Mouse (Mus musculus): Measurements from ENCODE around the gene E2f2. TPM values are rescaled to one million over a fixed set of nuclear protein-coding genes. Genes with fewer than 3 reads are reported as not detected.

E2f2 gene
- total RNA-seq (2021): 4.1 and 4.8 TPM in 2 replicates
- long read RNA-seq, full-length matches to known transcripts: 1 of 4 reads
- long read RNA-seq, partial matches to known transcripts: 2 of 4 reads
- long read RNA-seq, other reads (novel, unspliced or antisense): 1 of 4 reads

DNA sequence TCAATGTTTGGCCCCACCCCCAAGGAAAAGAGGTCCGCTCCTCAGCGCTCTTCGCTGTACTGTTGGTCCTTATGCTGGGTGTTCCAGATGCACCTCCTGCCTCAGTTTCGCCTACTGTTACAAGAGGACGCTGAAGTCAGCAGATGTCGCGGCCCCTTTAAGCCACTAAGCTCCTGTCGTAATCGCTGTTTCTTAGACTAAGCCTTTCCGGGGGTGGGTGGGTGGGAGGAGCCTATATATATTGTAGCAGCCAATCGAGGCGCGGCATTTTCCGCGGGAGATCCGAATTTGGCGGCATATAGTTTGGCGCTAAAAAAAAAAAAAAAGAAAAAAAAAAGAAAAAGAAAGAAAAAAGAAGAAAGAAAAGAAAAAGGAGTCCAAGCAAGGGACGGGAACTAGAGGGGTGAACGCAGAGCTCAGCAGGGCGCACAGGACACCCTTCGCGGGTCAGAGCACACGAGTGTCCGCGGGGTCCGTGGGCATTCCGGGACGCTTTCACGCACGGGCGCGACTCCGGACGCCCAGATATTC, at the start of gene E2f2:
TSS of gene E2f2 (plus strand) at position 384 of the 531 bp plus-strand sequence.
- DNase-seq: peak; percentile 75

DNA sequence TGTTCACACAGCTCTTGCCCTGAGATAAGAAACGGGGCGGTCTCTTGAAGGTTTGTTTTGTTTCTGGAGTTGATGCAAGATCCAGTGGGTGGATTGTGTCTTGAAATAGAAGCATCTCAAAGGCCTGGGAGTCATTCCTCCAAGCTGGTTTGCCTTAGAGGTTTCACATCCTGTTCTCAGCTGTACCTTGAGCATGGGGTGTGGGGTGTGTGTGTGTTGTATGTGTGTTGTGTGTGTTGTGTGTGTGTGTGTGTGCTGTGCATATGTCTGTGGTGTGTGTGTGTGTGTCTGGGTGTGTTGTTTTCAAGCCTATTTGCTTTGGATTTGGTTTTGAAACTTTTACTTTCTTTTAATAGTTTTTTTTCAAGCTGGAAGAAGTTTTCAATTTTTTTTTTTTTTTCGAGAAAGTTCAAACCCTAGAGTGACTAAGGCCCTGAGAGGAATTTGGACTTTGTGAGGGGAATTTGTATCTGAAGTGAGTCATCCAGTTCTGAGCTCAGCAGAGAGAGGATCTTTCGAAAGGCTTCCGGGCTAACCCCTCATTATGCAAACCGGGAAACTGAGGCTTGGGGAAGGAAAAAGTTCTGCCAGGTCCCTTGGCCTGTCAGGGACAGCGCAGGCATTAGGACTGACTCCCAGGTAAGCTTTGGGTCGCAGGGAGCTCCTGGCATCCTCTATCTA, 48.9 kb upstream of the E2f2 start:
- no peak for DNase-seq

DNA sequence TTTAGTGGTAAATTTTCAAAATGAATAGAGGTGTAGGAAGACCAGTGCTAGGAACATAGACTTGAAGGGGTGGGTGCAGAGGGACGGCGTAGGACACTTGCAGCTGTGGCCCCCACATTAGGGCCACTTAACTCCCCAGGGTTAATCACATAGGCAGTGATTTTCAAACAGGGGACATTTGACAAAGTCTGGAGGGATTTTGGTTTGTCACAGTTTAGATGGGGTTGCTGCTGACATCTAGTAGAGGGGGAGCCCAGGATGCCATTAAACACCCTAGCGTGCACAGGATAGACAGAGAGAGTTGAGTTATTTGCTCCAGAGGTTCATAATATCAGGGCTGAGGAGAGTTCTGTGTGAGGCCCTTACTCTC, 48.4 kb upstream of the E2f2 start:
- DNase-seq: no peak

DNA sequence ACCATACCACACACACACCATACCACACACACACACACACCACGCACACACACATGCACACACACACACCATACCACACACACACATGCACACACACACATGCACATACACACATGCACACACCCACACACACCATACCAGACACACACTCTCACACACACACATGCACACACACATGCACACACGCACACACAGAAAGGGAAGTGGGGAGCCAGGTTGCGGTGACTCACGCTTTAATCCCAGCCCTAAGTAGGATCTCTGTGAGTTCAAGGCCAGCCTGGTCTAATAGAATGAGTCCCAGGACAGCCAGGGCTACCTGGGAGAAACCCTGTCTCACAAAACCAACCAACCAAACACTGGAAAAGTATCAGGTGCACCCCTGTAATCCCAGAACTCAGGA, 47.6 kb upstream of the E2f2 start:
- DNase-seq: no peak

DNA sequence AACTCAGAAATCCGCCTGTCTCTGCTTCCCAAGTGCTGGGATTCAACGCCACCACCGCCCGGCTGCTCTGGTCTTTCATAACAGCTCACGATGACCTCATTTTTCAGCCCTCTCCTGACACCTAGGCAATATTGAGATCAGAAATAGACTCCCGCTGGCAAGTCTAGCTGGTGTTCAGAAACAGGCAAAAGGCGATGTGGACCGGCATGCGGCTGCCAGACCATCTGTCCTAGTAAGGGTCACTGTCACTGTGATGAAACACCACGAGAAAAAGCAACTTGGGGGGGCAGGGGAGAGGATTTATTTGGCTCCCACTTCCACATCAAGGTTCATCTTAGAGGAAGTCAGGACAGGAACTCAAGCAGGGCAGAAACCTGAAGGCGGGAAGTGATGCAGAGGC, 46.7 kb upstream of the E2f2 start:
- DNase-seq: no peak

DNA sequence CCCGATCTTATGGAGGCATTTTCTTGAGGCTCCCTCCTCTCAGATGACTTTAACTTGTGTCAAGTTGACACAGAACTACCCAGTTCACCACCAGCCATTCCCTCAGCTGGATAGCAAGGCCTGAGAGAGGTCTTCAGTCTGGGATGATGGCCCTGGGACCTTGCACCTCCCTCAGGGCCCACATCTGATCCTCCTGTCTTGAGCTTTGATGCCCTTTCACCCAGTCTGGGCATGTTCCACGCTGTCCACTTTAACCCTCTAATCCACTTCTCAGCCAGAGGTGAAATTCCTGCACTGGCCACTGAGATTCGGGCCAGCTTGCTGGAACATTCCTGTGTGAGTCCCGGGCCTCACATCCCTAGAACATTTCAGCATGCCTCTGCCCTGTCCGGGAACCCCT, 46.2 kb upstream of the E2f2 start:
- no peak for DNase-seq

DNA sequence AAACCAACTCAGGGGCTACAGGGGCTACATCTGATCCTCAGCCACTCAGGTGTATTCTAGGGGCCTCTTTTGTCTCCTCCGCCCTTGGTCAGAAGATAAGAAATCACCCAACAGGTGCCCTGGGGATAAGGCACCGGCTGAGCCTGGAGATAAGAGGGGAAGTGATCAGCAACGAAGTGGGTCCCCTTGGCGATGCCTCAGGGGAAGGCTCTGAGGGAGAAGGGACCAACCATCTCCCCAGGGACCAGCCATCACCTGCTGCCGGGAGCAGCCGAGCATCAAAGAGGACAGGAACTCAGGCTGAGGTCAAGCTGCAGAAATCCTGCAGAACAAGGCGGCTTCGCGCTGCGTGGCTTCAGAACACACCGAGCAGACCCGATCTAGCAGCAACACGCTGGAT, 44.5 kb upstream of the E2f2 start:
- no peak for DNase-seq

DNA sequence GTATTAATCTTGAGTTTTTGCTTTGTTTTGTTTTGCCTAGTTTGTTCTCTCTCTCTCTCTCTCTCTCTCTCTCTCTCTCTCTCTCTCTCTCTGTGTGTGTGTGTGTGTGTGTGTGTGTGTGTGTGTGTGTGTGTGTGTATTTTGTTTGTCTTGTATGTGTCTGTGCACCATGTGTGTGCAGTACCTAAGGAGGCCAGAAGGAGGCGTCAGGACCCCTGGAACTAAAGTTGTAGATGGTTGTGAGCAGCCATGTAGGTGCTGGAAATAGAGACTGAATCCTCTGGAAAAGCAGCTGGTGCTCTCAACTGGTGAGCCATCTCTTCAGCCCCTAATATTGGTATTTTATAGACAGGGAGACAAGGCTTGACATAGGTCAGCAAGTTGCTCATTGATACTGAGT, 42.4 kb upstream of the E2f2 start:
- no peak for DNase-seq

DNA sequence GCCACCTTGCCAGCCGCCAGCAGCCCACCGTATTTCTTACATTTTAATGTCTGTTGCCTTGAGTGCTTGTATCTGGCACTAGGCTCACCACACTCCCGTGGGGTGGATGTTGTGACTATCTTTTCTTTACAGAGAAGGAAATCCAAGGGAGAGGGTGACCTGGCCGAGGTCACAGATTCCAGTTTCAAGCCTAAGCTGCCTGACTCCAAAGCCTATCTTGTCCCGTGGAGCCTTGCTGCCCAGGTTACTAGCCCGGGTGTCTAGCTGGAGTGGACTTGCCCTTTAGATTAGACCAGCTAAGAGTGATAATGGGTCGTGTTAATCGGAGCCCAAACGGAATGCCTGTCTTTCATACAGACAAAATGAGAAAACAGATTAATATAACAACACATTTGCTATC, 38.4 kb upstream of the E2f2 start:
- no peak for DNase-seq

DNA sequence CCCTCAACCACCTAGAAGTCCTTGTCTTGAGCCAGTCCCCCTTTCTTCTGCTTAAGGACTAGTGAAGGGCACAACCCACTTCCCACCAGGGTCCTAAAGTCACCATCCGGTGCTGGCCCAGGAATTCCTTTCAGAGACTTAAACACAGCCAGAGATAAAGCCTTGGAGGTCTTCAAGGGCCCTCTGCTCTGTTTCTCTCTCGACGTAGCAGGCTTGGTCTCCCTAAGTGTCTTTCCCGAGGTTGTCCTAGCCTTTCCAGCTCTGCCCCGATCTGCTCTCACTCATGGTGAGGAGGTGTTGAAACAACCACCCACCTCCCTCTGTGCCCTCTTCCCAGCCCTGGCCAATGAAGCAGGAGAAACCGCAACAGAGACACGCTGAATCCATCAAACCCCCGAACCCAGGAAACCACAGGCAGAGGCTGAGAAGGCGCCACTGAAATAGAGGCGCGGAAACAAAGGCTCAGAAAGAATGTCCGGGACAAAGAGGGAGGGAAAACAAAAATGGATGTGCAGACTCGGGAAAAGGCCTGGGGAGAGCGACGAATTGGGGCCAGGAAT, 37.7 kb upstream of the E2f2 start:
- no peak for DNase-seq

DNA sequence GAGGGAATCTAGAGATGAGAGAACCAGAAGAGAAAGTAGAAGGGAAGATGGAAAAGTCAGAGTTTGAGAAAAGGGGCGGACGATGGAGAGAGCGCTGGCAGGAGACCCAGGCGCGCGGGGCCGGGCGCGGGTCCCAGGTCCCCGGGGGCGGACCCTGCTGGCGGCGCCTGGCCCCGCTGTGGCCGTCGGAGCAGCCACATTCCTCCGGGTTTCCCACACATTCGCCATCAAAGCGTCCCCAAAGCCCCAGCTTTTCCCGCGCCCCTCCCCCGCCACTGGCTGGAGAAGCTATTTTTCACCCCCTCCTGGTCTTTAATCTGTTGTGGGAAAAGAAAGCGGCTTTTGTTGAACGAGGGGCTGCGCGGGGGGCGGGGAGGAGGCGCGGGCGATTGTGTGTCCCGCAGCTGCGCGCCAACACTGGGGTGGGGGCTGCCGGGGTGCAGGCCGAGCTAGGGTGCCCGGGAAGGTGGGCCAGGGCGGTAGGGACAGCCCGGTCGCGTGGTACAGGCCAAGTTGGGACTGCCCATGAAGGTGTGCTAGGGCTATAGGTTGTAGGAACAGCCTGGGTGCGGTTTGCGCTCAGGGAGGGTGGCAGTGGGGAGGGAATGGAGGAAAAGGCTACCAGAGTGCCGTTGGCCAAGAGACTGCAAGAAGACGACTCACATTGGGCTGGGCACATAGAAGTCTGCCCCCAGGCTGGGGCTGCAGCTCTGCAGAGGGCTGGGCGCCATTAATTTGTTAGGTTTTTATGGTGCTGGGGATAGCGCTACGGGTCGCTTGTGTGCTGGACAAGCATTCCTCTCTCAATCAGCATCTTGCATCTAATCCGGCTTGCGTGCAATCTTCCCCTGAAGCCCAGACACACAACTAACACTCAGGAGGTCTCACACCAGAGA, 37.0 kb upstream of the E2f2 start:
- DNase-seq: peak; percentile 42

DNA sequence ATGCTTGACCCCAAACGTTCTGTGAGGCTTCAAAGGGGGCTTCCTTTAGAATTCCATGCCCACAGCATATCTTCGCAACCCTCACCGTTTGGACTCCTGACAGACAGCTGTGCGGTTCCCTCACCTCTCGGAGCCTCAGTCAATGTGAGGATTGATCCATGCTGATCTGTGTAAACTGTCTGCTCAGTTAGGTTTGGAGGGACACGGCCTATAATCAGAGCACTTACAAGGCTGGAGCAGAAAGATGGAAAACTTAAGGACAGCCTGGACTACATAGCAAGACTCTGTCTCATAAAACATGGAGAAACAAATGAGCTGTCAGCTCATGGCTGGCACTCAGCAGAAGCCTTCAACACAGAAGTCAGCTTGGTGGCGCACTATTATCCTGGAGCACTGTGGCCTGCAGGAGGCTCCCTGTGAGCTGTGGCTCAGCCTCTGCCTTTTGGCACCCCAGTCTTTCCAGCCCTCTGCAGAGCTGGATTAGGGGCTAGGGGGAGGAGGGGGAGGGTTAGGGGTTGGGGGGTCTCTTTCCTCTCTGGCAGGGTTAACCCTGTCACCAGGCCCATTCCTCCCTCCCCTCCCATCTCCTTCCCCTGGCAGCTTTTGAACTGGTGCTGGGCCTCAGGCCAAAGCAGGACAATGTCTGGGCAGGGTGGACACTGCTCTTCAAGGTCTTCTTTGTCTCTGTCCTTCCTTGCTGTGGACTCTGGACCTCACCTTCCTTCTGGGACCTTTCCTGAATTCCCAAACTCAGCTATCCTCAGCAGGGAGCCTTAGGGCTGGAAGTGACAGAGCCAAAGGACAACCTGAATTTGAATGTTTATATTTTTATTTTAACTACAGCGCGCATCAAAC, 36.1 kb upstream of the E2f2 start:
- no peak for DNase-seq

DNA sequence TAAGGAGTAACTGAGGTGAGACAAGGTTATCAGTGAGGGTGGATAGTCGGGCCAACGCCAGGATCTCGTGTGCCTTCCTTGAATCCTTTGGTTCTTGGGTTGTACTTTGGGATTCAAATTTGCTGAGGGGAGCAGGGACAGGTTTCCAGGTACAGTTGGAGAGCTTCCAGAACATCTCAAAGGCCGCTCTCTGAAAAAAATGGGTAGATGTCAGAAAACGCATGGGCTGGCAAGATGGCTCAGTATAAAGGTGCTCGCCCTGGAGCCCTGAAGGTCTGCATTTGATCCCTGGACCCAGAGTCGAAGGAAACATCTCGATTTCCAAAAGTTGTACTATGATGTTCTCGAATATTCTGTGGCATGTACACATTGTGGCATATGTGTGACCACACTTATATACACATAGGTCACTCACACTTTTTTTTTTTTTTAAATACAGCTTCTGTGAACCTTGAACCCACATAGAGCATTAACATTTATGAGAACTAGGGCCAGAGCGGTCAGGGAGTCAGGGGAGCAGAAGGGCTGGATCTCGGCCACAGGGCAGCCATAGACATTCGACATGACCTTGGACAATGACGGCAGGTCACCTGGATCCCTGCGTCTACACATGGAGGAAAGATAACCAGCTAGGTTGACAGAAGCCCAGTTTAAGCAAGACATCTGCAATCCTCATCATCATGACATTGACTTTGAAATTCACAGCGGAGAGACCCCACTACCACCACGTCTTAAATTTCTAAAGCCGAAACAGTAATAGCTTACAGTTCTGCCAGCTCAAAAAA, 32.7 kb upstream of the E2f2 start:
- no peak for DNase-seq

DNA sequence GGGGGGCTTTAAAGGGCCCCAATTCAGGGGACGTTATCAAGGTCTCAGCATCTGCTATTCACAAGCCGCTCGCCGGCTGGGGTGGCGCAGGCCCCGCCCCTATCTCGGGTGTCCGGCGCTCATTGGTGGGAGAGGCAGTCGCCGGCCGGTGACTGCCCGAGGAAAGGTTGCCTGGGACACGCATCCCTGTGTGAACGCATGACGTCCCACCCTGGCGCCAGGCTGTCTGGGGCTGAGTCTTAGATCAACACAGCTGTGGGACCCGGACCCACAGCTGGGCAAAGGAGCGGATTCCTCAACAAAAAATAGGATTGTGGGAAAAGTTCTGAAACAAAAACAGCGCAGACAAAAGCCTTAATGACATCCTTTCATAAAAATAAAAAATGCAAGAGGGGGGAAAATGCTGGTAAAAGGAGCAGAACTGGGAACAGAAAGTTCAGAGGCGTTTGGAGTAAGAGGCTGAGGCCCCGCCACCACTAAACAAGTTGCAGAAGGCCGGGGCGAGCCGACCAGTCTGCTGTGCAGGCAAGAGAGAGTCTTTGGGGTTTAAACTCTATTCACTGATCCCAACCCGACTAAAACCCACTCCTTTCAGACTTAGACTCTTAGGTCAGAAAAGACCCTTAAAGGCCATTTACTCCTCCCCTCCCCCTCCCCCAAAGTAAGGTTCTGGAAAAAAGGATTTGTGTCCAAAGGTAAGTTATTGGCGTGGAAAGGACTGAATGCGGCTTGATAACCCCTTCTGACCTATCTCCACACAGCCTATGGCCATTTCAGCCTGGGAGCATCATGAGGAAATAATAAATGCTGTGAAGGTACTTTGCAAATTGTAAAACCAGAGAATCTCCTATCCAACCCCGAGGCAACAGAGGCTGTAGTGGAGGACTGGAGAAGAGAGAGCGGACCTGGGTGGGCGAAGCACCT, 31.6 kb upstream of the E2f2 start:
- peak; percentile 94 for DNase-seq

DNA sequence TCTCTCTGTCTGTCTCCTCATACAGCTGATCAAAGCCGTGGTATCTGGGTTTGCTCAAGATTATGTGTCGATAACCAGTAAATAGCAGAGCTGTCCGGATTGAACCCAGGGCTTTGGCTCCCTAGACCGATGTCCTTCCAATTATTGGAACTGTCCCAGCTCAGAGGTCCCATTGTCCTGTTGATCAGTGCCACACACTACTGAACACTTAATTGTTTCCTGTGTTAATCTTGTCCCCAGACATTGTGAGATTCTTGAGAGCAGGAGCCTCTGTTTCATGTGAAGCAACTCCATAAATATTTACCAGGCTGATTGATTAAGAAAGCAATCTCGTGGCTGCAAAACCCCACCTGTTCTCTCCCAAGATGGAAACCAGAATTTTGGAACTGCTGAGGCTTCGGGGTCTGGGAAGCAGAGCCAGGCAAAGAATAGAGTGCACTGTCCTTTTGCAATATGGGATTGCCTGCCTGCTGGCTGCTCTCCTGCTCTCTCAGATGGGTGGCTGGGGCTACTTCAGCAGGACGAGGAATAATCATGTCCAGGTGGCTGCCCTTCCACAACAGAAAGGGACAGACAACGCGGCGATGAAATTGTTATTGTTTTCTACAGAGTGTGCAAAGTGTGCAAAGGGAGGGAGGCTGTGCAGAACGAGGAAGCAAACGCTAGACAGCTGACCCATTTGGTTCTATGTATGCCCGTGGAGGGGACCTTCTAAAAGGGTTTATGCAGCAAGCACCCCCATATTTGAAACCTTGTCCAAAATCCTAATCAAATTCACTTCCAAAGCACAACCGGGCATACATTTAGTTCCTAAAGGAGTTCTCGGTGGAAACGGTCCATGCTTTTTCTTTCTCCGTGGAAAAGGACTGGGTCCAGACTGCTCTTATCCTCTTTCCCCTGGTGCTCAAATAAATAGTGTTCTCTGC, 29.7 kb upstream of the E2f2 start:
- DNase-seq: no peak

DNA sequence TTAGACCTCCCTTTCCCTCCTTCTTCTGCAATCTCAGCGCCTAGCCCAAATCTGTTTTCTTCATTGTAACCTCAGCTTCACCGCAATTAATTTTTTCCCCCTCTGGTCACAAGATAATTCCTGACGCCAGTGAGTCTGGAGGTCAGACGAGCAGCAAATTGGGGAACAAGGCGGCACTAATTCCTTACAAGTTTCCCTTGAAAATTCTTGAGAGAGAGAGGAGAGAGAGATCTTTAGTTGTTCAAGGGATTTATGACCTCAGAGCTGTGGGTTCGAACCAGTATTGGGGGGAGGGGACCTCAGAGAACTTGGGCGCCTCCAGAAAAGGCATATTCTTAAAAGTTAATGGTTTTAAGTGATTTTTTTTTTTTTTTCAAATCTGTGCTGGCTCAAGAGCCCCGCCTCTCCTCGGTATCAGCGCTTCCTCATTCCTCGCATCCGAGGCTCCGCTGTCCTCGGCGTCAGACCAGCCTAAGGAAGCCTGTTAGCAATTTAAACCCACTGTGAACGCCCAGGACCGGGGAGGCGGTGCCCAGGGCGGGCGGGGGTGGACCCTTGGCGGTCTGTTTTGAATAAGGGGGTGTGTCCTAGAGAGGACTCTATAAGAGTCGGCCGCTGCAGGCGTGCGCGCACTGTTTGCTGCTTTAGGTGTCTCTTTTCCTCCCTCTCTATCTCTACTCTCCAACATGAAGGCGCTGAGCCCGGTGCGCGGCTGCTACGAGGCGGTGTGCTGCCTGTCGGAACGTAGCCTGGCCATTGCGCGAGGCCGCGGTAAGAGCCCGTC, 28.8 kb upstream of the E2f2 start, which contains the start of gene Id3:
TSS of gene Id3 (plus strand) at position 305 of the 784 bp plus-strand sequence.
- peak; percentile 95 for DNase-seq

DNA sequence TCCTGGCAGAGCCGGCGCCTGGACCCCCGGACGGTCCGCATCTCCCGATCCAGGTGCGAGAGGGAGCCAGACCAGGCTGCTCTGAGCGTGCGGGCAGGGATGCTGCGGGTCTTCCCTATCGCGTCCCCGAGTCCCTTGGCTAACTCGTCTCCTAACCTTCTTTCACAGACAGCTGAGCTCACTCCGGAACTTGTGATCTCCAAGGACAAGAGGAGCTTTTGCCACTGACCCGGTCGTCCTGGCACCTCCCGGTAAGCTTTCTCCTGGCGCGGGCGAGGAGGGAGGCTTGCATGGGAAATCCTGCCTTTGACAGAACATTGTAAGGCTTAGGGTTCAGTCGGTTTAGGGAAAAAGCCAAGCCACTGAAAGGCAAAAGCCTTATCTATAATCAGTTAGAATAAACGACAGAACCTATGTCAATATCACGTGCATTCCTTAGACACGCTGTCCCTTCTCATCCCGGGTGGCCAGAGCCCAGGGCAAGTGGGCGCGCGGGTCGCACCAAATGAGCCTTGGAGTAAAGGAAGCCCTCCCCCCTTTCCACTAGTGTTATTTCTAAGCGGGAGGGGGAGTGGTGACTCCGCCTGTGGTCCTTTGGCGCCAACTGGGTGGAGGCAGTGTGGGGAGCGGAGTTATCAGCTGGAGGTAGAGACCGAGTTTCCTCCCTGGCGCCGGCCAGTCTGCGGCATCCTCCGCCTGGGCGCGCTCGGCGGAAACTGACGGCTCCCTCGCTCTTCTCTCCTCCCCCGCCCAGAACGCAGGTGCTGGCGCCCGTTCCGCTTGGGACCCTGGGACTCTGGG, 27.9 kb upstream of the E2f2 start:
- peak; percentile 77 for DNase-seq

Measured in adrenal gland, postnatal 25 days (tissue).